Mouse (Mus musculus) megakaryocyte-erythroid progenitor cell, adult 5-6 weeks (primary cell): ENCODE results near the gene Fance. TPM values are rescaled to one million over a fixed set of nuclear protein-coding genes. Genes with fewer than 3 reads are reported as not detected.

Source experiments
- ATAC-seq: replicated peaks from 2 replicates; pipeline ENCODE4 v1.8.0; 2016; ENCODE audit warnings: mild to moderate bottlenecking, inconsistent platforms; ENCODE audit not compliant: severe bottlenecking, poor library complexity, low FRiP score, low TSS enrichment
- total RNA-seq, 2 experiments: library from RNA; stranded (forward) in 1 of 2; stranded (reverse) in 1 of 2; fragments of 200-1000, 215-1000 nt in 1 of 2; fragments of >200 nt in 1 of 2; fragmentation: Nextera tagmentation in 1 of 2; gene quantifications; 2 replicates each; pipeline ENCODE4 v1.2.3; 2014 to 2017

Gene Fance
- total RNA-seq (2014; fragmentation: Nextera tagmentation) (47.6 and 82.8 TPM in 2 replicates), total RNA-seq (2017) (21.0 and 56.9 TPM in 2 replicates)

DNA sequence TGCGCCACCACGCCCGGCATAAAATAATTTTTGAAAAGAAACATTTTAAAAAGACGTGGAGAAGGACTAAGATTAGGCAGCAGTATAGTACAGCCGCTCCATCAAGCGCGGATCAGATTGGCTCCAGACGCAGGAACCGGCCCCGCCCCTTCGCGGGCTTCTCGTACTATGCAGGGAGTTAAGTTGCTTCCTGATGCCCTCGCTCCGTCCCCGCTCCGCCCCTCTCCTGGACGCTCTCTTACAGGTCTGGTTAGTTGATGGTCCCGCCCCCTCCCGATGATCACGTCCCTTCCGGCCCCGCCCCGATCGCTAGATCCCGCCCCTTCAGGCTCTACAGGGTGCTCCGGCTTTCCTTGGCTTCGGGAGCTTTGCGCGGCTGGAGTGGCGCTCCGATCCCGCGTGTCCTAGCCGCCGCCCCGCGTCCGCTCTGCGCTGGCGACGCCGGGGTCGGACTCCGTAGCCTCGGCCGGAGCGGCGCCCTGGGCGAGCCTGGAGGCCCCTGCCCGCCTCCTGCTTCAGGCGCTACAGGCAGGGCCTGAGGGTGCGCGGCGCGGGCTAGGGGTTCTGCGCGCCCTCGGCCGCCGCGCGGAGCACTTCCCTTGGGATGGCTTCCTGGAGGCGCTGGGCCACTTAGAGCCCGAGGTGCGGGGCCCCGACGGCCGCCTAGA is at the start of gene Fance:
Gene Fance (plus strand): TSS at position 308 of the 668 bp plus-strand sequence.
- peak; percentile 90 for ATAC-seq

GRCm38 (mm10) chr17:28267251-28267650 is 46.1 kb upstream of the Fance start:
- no peak for ATAC-seq

DNA sequence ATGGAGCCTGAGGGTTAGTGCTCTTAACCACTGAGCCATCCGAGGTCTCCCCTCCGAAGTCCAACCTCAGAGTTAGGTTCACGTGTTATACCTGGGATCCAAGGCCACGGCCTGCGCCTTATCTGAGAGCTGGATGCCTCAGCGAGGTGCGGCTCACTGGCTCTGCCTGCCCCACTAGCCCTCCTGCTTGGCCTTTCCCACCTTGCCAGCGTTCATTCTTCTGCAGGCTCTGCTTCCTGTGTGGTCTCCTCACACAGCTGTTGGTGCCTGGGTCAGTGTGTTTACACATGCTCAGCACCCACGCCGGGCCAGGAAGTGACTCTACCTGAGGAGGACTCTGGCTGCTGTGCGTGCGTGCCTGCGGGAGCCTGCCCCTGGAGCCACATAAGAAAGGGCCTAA is 43.2 kb upstream of the Fance start:
- ATAC-seq: no peak

DNA sequence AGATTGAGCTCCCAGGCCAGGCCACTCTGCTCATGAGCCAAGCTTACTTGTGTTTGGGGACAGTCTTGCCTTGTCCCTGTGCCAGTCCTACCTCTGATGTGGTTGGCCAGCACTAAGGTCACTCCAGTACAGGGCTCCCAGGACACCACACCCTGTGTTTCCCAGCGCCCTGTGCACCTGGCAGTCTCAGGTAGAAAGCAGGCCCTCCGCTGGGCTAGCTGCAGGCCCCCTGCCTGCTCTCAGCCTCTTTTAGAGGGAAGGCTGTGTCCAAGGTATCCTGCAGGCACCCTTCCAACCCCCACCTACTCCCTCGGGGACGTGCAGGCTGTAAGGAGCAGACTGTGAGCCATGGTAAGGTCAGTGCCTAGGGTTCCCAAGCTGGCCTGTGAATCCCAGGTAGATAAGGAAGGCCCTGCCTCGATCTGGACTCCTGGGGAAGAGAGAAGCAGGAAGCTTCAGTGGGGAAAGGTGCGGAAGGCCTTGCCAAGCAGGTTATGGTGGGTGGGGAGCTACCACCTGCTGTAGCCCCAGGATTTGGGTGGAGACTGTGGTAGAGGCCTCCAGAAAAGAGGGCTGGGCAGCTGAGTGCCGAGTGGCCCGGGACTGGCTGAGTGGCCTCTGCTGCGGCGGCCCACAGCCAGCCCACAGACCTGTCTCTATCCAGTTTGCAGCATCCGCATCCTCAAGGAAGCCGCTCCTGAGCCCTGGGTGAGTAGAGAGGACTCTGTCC is 41.6 kb upstream of the Fance start:
- no peak for ATAC-seq

DNA sequence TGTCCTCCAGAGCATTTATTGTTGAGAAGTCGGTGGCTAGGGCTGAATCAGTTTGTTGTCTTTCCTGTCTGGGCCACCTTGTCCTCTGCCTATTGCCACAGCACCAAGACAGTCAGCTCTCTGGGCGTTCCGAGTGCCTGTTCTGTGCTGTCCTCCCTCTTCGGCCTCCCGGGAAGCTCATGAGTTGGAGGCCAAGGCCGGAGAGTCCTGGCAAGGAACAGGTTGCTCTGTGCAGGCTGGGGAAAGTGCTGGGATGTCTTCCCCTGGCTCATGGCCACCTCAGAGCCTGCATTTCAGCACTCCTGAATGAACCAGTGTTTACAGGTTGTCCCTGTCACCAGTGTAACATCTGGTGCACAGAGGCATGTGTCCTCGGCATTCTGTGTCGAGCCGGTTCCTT is 41.0 kb upstream of the Fance start:
- ATAC-seq: no peak

GRCm38 (mm10) chr17:28272837-28273236 is 40.5 kb upstream of the Fance start:
- ATAC-seq: no peak

DNA sequence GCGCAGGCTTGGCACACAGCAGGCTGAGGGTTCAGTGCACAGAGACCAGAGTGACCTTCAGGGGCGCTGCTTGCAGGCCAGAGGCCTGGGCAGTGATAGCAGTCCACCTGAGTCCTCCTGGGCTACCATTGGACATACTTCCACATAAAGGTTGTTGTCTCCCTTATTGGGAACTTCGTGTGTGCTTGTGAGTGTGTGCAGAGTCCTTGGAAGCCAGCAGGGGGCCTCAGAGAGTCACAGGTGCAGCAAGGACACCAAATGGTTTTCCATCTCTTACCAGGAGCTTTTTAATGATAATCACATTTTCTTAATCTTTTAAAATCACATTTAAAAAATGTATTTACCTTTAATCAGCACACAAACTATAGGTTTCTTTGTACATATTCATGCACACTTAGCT is 38.6 kb upstream of the Fance start:
- no peak for ATAC-seq

- no peak for ATAC-seq
Observed at GRCm38 (mm10) chr17:28277226-28277625, 36.1 kb upstream of the Fance start.

- ATAC-seq: no peak
Observed at GRCm38 (mm10) chr17:28277721-28278120, 35.6 kb upstream of the Fance start.

- ATAC-seq: peak; percentile 73
Observed at GRCm38 (mm10) chr17:28278156-28278555, 35.2 kb upstream of the Fance start.

GRCm38 (mm10) chr17:28279236-28279635 is 34.1 kb upstream of the Fance start:
- no peak for ATAC-seq

GRCm38 (mm10) chr17:28279780-28280422 is 33.4 kb upstream of the Fance start:
- no peak for ATAC-seq

DNA sequence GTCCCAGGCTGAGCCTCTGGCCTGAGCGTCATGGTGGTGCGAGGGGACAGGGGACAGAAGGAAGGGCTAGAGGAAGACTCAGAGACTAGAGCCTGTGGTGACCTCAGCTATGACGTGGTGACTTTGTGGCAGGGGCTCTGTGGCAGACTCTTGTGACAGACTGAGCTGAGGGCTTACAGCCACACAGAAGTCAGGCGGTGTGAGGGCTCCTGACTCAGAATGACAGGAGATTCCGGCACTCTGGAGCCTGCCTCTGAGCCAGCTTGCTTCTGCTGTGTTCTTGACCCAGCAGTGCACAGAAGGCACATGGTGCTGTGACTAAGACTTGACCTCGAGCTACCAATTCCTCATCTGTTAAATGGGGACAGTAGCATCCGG is 32.9 kb upstream of the Fance start:
- ATAC-seq: no peak

DNA sequence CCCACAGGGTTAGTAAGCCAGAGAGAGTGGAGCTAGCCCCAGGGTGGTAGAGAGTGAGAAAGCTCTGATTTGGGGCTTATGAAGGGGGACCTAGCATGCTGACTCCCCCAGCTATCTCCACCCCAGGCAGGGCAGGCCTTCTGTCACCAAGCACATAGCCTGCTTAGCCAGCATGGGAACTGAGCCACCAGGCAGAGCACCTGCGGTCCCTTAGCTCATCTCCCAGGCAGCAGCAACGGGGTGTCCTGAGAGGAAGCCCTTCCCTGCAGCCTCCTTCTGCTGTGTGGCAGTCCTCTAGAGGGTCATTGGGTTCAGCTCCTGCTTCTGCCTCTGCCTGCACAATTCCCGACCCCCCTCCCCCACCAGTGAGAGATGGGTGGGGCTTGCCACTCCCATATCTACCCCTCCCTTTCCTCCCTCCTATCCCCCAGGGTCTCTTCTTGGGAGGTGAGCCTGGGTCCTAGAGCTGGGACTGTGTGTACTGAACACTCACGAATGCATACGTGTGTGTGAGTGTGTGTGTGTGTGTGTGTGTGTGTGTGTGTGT is 32.4 kb upstream of the Fance start:
- ATAC-seq: no peak

DNA sequence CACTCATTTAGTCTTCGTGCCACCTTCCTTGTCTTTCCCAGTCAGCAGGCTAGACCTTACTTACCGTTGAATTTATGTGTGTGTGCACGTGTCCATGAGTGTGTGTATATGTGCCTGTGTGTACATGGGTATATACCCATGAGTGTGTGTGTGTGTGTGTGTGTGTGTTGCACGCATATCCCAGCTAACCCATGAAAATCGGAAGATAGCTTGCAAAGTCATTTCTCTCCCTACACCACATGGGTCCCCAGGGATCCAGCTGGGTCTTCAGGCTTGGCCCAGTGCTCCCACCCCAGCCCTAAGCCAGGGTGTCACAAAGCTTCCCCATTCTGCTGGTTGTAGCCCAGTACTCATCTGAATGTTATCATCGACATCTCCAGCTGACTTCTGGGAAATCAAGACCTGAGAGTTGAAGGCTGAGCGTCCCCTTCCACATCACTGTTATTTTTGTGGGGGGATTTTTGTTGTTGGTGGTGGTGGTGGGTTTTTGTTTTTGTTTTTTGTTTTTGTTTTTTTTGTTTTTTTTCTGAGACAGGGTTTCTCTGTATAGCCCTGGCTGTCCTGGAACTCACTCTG is 31.4 kb upstream of the Fance start:
- ATAC-seq: no peak

DNA sequence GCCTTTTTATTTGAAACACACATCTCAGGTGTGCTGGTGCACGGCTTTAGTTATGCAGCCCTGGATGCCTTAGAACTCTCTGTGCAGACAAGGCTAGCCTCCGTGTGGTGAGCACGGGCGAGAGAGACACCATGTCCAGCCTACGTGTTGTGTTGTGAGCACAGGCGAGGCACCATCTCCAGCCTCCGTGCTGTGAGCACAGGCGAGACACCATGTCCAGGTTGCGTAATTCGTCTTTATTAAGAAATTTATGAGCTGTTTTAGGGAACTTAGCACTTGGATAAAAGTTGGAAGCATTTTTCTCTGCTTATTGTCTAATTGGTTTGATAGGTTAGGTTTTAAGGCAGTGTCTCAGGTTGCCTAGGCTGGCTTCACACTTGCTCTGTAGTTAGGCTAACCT is 30.1 kb upstream of the Fance start:
- no peak for ATAC-seq

- ATAC-seq: no peak
Observed at GRCm38 (mm10) chr17:28286133-28286532, 27.2 kb upstream of the Fance start.

GRCm38 (mm10) chr17:28286964-28287363 is 26.4 kb upstream of the Fance start:
- ATAC-seq: no peak

DNA sequence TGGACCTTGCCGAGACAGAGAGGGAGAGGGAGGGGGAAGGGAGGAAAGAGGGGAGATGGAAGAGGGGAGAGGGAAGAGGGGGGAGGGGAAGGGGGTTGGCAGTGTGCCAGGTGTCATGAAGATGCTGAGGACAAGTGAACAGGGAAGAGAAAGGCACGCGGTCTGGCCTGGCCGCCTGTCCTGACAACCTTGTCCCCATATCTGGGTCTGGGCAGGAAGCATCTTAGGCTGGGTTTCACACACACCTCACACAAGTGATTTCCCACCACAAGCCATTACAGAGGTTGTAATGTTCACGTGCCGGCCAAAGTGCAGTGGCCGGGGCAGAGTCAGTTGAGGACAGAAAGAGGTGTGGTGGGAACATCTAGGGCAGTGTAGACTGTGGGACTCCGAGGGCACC is 25.7 kb upstream of the Fance start:
- ATAC-seq: peak; percentile 23; the same call in 1 of the 2 replicates

DNA sequence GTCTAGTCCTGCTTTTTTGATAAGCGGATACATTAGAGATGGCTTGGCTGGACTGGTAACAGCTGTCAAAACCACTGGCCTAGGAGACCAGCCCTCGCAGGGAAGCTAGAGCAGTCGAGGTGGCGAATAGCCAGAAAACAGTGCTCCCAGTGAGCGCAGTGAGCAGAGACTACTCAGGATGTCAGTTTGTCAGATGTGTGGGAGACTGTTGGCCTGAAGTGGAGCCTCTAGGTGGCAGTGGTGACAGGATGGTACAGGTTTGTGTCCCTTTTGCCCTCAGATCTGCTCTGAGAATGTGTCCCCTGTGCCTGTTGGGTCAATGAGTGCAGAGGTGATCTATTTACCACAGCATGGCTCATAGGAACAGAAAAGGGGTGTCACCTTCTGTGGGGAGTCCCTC is 25.3 kb upstream of the Fance start:
- peak; percentile 73 for ATAC-seq
